Mouse (Mus musculus): Measurements from ENCODE around the gene Aff2. TPM values are rescaled to one million over a fixed set of nuclear protein-coding genes. Genes with fewer than 3 reads are reported as not detected.

Gene Aff2
- polyA plus RNA-seq, 1 experiment = 0.40 TPM

GRCm38 (mm10) chrX:69361055-69361558 lies 1.0 kb downstream of the Aff2 start:
- H3K36me3 ChIP-seq (ENCODE audit: control insufficient read depth, insufficient read depth) = no peaks in the 10 kb centered on the region
- no peak for TF ChIP-seq MYOD1 (IDR thresholded peaks at IDR 0.05; ENCODE audit: control insufficient read depth, insufficient read length, low read depth)
- no peak for TF ChIP-seq CTCF (IDR thresholded peaks at IDR 0.05; ENCODE audit: control insufficient read depth, insufficient read depth, insufficient read length)
- no peak for TF ChIP-seq FOSL1 (IDR thresholded peaks at IDR 0.05; ENCODE audit: insufficient read depth, low read length, poor library complexity, severe bottlenecking)
- TF ChIP-seq MYOG (IDR thresholded peaks at IDR 0.05; ENCODE audit: control insufficient read depth, extremely low read depth, insufficient read length) = no peak
- H3K79me2 ChIP-seq (ENCODE audit: control insufficient read depth, insufficient read depth) = no peaks in the 10 kb centered on the region
- H3K79me3 ChIP-seq (ENCODE audit: low read depth) = no peaks in the 10 kb centered on the region
- H3K4me3 ChIP-seq (ENCODE audit: insufficient read depth, poor library complexity, severe bottlenecking) = no peak overlapping the region
- H3K27me3 ChIP-seq (ENCODE audit: control insufficient read depth, insufficient read depth, insufficient read length) = peaks cover 4% of the 10 kb centered on the region
- H3ac ChIP-seq (ENCODE audit: control insufficient read depth, insufficient read length, low read depth) = no peak overlapping the region

- H3K27me3 ChIP-seq (ENCODE audit: control insufficient read depth, insufficient read depth, insufficient read length) = peaks cover 4% of the 10 kb centered on the region
- H3K79me2 ChIP-seq (ENCODE audit: control insufficient read depth, insufficient read depth) = no peaks in the 10 kb centered on the region
- H3K4me3 ChIP-seq (ENCODE audit: insufficient read depth, poor library complexity, severe bottlenecking) = no peak overlapping the region
- no peak for TF ChIP-seq FOSL1 (IDR thresholded peaks at IDR 0.05; ENCODE audit: insufficient read depth, low read length, poor library complexity, severe bottlenecking)
- no peaks in the 10 kb centered on the region for H3K36me3 ChIP-seq (ENCODE audit: control insufficient read depth, insufficient read depth)
- no peak overlapping the region for H3ac ChIP-seq (ENCODE audit: control insufficient read depth, insufficient read length, low read depth)
- no peaks in the 10 kb centered on the region for H3K79me3 ChIP-seq (ENCODE audit: low read depth)
These were observed 4.1 kb downstream of the Aff2 start for GRCm38 (mm10) chrX:69364198-69364597.

- no peaks in the 10 kb centered on the region for H3K79me2 ChIP-seq (ENCODE audit: control insufficient read depth, insufficient read depth)
- TF ChIP-seq MYOG (IDR thresholded peaks at IDR 0.05; ENCODE audit: control insufficient read depth, extremely low read depth, insufficient read length) = no peak
- TF ChIP-seq FOSL1 (IDR thresholded peaks at IDR 0.05; ENCODE audit: insufficient read depth, low read length, poor library complexity, severe bottlenecking) = no peak
- TF ChIP-seq MAX (IDR thresholded peaks at IDR 0.05) = no peak
- H3K36me3 ChIP-seq (ENCODE audit: control insufficient read depth, insufficient read depth) = no peaks in the 10 kb centered on the region
- no peak overlapping the region for H3ac ChIP-seq (ENCODE audit: control insufficient read depth, insufficient read length, low read depth)
- no peak overlapping the region for H3K4me3 ChIP-seq (ENCODE audit: insufficient read depth, poor library complexity, severe bottlenecking)
- H3K79me3 ChIP-seq (ENCODE audit: low read depth) = no peaks in the 10 kb centered on the region
- H3K27me3 ChIP-seq (ENCODE audit: control insufficient read depth, insufficient read depth, insufficient read length) = no peaks in the 10 kb centered on the region
These were observed 13.2 kb downstream of the Aff2 start for GRCm38 (mm10) chrX:69373341-69373740.

- no peaks in the 10 kb centered on the region for H3K27me3 ChIP-seq (ENCODE audit: control insufficient read depth, insufficient read depth, insufficient read length)
- H3K4me3 ChIP-seq (ENCODE audit: insufficient read depth, poor library complexity, severe bottlenecking) = no peak overlapping the region
- H3K79me2 ChIP-seq (ENCODE audit: control insufficient read depth, insufficient read depth) = no peaks in the 10 kb centered on the region
- no peak overlapping the region for H3ac ChIP-seq (ENCODE audit: control insufficient read depth, insufficient read length, low read depth)
- TF ChIP-seq CEBPB (IDR thresholded peaks at IDR 0.05; ENCODE audit: low read depth) = no peak
- H3K79me3 ChIP-seq (ENCODE audit: low read depth) = no peaks in the 10 kb centered on the region
- no peaks in the 10 kb centered on the region for H3K36me3 ChIP-seq (ENCODE audit: control insufficient read depth, insufficient read depth)
These were observed 29.6 kb downstream of the Aff2 start for GRCm38 (mm10) chrX:69389738-69390137.

- H3K79me2 ChIP-seq (ENCODE audit: control insufficient read depth, insufficient read depth) = no peaks in the 10 kb centered on the region
- H3ac ChIP-seq (ENCODE audit: control insufficient read depth, insufficient read length, low read depth) = no peak overlapping the region
- no peaks in the 10 kb centered on the region for H3K27me3 ChIP-seq (ENCODE audit: control insufficient read depth, insufficient read depth, insufficient read length)
- H3K4me3 ChIP-seq (ENCODE audit: insufficient read depth, poor library complexity, severe bottlenecking) = no peak overlapping the region
- no peaks in the 10 kb centered on the region for H3K79me3 ChIP-seq (ENCODE audit: low read depth)
- TF ChIP-seq MAX (IDR thresholded peaks at IDR 0.05) = no peak
- no peak for TF ChIP-seq CTCF (IDR thresholded peaks at IDR 0.05; ENCODE audit: control insufficient read depth, insufficient read depth, insufficient read length)
- no peak for TF ChIP-seq MYOG (IDR thresholded peaks at IDR 0.05; ENCODE audit: control insufficient read depth, extremely low read depth, insufficient read length)
- TF ChIP-seq CEBPB (IDR thresholded peaks at IDR 0.05; ENCODE audit: low read depth) = no peak
- no peak for TF ChIP-seq USF1 (IDR thresholded peaks at IDR 0.05; ENCODE audit: low read depth)
- H3K36me3 ChIP-seq (ENCODE audit: control insufficient read depth, insufficient read depth) = no peaks in the 10 kb centered on the region
These were observed 54.9 kb downstream of the Aff2 start for GRCm38 (mm10) chrX:69415043-69415442.

GRCm38 (mm10) chrX:69438422-69438821 lies 78.3 kb downstream of the Aff2 start:
- no peaks in the 10 kb centered on the region for H3K79me2 ChIP-seq (ENCODE audit: control insufficient read depth, insufficient read depth)
- TF ChIP-seq MYOD1 (IDR thresholded peaks at IDR 0.05; ENCODE audit: control insufficient read depth, insufficient read length, low read depth) (no peak), MYOG (IDR thresholded peaks at IDR 0.05; ENCODE audit: control insufficient read depth, extremely low read depth, insufficient read length) (no peak), MAX (IDR thresholded peaks at IDR 0.05) (no peak), CTCF (IDR thresholded peaks at IDR 0.05; ENCODE audit: control insufficient read depth, insufficient read depth, insufficient read length) (no peak), FOSL1 (IDR thresholded peaks at IDR 0.05; ENCODE audit: insufficient read depth, low read length, poor library complexity, severe bottlenecking) (no peak), CEBPB (IDR thresholded peaks at IDR 0.05; ENCODE audit: low read depth) (no peak), USF1 (IDR thresholded peaks at IDR 0.05; ENCODE audit: low read depth) (no peak)
- no peak overlapping the region for H3K4me3 ChIP-seq (ENCODE audit: insufficient read depth, poor library complexity, severe bottlenecking)
- no peaks in the 10 kb centered on the region for H3K79me3 ChIP-seq (ENCODE audit: low read depth)
- no peaks in the 10 kb centered on the region for H3K27me3 ChIP-seq (ENCODE audit: control insufficient read depth, insufficient read depth, insufficient read length)
- H3K36me3 ChIP-seq (ENCODE audit: control insufficient read depth, insufficient read depth) = no peaks in the 10 kb centered on the region
- H3ac ChIP-seq (ENCODE audit: control insufficient read depth, insufficient read length, low read depth) = no peak overlapping the region

All from C2C12 (cell line).